Mouse (Mus musculus): Measurements from ENCODE around the gene Klhl22.

GRCm38 (mm10) chr16:17803675-17804448 is 44.4 kb downstream of the Klhl22 start:
- TF ChIP-seq ETS1 (conservative IDR thresholded peaks at IDR 0.05; ENCODE audit: low read depth, low read length) (no peak), POLR2A (IDR thresholded peaks at IDR 0.05; ENCODE audit: low read depth, low read length) (no peak), HCFC1 (IDR thresholded peaks at IDR 0.05; ENCODE audit: low read depth, low read length) (no peak), CTCF (conservative IDR thresholded peaks at IDR 0.05 in 1 of 2, IDR thresholded peaks at IDR 0.05 in 1 of 2; ENCODE audit: low read depth in 2 of 2, low read length in 2 of 2) (no peak)

All from CH12.LX (cell line).